Mouse (Mus musculus) brain, adult 2 months (tissue): ENCODE data around the gene Elk3.

Source experiments
- DNase-seq: peaks from one replicate; pipeline ENCODE4 v3.0.0; 2011; ENCODE audit warnings: low read depth, low spot score

Elk3 gene

GRCm38 (mm10) chr10:93294547-93295219, 16.3 kb downstream of the Elk3 start:
- no peak for DNase-seq

- no peak for DNase-seq
These were observed 17.3 kb downstream of the Elk3 start for GRCm38 (mm10) chr10:93293621-93294020.

GRCm38 (mm10) chr10:93291843-93292242, 19.1 kb downstream of the Elk3 start:
- DNase-seq: peak; percentile 95

- DNase-seq: peak; percentile 85
These were observed 19.6 kb downstream of the Elk3 start for GRCm38 (mm10) chr10:93291352-93291751.

- DNase-seq: no peak
These were observed 21.5 kb downstream of the Elk3 start for GRCm38 (mm10) chr10:93289404-93289803.

- peak; percentile 82 for DNase-seq
These were observed 22.6 kb downstream of the Elk3 start for GRCm38 (mm10) chr10:93288336-93288735.

GRCm38 (mm10) chr10:93287551-93288145, 23.3 kb downstream of the Elk3 start:
- DNase-seq: no peak

- DNase-seq: no peak
These were observed 25.4 kb downstream of the Elk3 start for GRCm38 (mm10) chr10:93285489-93285888.

GRCm38 (mm10) chr10:93283258-93283657, 27.7 kb downstream of the Elk3 start:
- no peak for DNase-seq

- DNase-seq: peak; percentile 80
These were observed 28.4 kb downstream of the Elk3 start for GRCm38 (mm10) chr10:93282526-93282964.

- DNase-seq: peak; percentile 79
These were observed 29.8 kb downstream of the Elk3 start for GRCm38 (mm10) chr10:93281092-93281491.

GRCm38 (mm10) chr10:93280586-93280985, 30.3 kb downstream of the Elk3 start:
- DNase-seq: peak; percentile 89

GRCm38 (mm10) chr10:93279062-93279461, 31.9 kb downstream of the Elk3 start:
- DNase-seq: no peak

- no peak for DNase-seq
These were observed 32.6 kb downstream of the Elk3 start for GRCm38 (mm10) chr10:93278361-93278760.

- peak; percentile 89 for DNase-seq
These were observed 34.1 kb downstream of the Elk3 start for GRCm38 (mm10) chr10:93276857-93277256.

- DNase-seq: peak; percentile 98
These were observed 34.6 kb downstream of the Elk3 start for GRCm38 (mm10) chr10:93276349-93276763.

- DNase-seq: peak; percentile 99
These were observed 35.5 kb downstream of the Elk3 start for GRCm38 (mm10) chr10:93275212-93276136.

- DNase-seq: peak; percentile 72
These were observed 36.6 kb downstream of the Elk3 start for GRCm38 (mm10) chr10:93274277-93274696.

- no peak for DNase-seq
These were observed 37.7 kb downstream of the Elk3 start for GRCm38 (mm10) chr10:93272986-93273982.

- DNase-seq: no peak
These were observed 39.1 kb downstream of the Elk3 start for GRCm38 (mm10) chr10:93271831-93272230.

GRCm38 (mm10) chr10:93270889-93271460, 40.0 kb downstream of the Elk3 start:
- no peak for DNase-seq
